Mouse (Mus musculus) gastrocnemius, adult 2 months (tissue): ENCODE results near the gene Emilin2. TPM values are rescaled to one million over a fixed set of nuclear protein-coding genes. Genes with fewer than 3 reads are reported as not detected.
A peak's percentile ranks its signal among the peaks of the same experiment; 100 is the strongest.

Experiments used
- DNase-seq: peaks from one replicate; pipeline ENCODE4 v3.0.0; 2022
- H3K27ac ChIP-seq: fragments of 200-600 bp; 2 replicates; pipeline ENCODE4 v1.8.1; 2022; ENCODE audit warnings: mild to moderate bottlenecking
- H3K4me3 ChIP-seq: fragments of 200-600 bp; 2 replicates; pipeline ENCODE4 v1.8.1; 2022; ENCODE audit warnings: mild to moderate bottlenecking, moderate library complexity
- CTCF ChIP-seq: fragments of 200-600 bp; IDR thresholded peaks from 2 replicates; pipeline ENCODE4 v1.8.1; 2022; ENCODE audit warnings: antibody characterized with exemption, mild to moderate bottlenecking, moderate library complexity
- intact Hi-C: fragments of 180-260 bp; cut with DNase I; formaldehyde crosslinking; loops from one replicate; pipeline ENCODE4 v1.15.1; 2025
- total RNA-seq, 2 experiments: library from RNA; stranded (reverse); gene quantifications; 2 replicates each; pipeline ENCODE4 v1.2.3; 2021

Emilin2 gene
- total RNA-seq, 2 experiments from 2014 or later: 3.9 to 8.6 TPM

DNA sequence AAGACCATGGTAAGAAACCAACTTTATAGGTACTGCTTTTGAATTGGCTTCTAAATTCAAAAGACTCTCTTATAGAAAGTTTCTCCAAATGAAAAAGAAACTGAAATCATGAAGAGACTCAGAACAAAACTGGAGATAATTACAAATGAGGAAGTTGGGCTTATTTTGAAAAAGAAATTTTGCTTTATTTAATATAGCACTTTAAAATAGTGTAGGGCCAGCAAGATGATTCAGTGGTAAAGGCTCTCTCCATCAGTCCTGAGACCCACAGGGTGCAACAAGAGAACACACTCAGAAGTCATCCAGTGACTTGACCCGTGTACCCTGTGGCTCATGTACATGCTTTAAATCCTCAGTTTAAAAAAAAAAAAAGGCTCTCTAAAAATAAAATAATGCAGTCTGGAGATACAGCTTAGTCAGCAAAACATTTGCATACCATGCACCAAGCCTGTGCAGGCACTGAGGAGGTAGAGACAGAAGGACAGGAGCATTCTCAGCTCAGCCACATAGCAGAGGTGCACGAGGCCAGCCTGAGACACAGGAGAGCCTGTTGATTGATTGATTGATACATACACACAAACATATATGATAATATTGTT is 96.4 kb downstream of the Emilin2 start:
- no peak for TF ChIP-seq CTCF
- DNase-seq: no peak
- intact Hi-C loops: no loop called here
- peak overlapping the region; percentile 32; the same call in 1 of the 2 replicates for H3K4me3 ChIP-seq
- no peak overlapping the region for H3K27ac ChIP-seq

DNA sequence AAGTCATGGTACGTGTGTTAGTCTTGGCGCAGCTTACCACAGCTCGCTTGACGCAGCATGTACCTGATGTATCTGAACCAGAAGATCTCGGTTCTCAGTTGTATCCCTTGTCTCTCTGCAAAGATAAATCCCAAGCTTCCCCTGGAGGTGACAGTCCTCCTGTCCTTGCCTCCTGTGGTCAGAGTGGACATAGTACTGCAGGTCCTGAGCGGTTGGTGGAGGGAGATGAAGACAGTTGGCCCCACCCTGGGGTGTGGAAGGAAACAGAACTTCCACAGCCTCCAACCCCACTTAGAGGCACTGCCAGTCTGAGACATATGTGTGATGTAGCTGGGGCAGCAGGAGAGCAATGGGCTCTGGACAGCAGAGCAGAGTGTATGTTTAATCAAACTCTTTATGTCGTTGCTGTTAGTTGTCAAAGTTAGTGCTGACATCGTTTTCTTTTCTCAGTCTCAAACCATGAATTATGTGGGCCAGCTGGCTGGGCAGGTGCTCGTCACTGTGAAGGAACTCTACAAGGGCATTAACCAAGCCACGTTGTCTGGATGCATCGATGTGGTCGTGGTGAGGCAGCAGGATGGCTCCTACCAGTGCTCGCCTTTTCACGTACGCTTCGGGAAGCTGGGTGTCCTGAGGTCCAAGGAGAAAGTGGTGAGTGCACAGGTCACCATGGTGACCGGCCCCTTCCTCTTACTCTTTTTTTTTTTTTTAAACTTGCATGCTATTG is 97.1 kb downstream of the Emilin2 start:
- peak overlapping the region; percentile 32; the same call in 1 of the 2 replicates for H3K4me3 ChIP-seq
- intact Hi-C loops: no loop called here
- H3K27ac ChIP-seq: no peak overlapping the region
- no peak for TF ChIP-seq CTCF
- no peak for DNase-seq

- no peak for TF ChIP-seq CTCF
- Histone ChIP-seq H3K27ac (no peak overlapping the region), H3K4me3 (no peak overlapping the region)
- DNase-seq: no peak
- intact Hi-C loops: no loop called here
These were observed 98.1 kb downstream of the Emilin2 start for GRCm38 (mm10) chr17:71213666-71214065.

DNA sequence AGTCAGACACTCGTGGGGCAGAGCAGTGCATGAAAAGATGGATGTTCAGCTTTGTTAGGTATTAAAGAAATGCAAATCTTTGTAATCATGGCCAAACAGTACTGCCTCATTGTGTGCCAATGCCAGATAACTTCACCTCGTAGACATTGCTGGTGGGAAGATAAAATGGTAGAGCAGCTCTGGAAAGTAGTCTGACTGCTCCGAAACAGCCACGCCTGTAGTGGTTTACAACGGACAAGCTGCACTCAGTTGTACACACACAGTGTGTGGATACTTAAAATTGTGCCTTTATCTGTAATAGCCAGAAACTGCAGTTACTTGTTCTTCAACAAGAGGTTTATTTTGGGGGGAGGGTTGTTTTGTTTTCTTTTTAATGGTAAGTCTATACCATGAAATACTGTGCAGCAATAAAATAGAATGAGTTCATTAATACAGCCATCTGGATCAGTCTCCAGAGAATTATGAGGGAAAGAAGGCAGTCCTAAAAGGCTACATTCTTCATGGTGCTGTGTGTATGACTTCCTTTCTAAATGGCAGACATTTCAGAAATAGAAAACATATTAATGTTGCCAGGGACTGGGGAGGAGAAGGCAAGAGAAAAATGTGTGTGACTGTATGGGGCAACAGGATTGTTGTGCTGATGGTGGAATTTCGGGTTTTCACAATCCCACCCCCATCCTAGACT is 99.7 kb downstream of the Emilin2 start:
- intact Hi-C loops: no loop called here
- H3K27ac ChIP-seq: no peak overlapping the region
- DNase-seq: no peak
- no peak overlapping the region for H3K4me3 ChIP-seq
- TF ChIP-seq CTCF: no peak

DNA sequence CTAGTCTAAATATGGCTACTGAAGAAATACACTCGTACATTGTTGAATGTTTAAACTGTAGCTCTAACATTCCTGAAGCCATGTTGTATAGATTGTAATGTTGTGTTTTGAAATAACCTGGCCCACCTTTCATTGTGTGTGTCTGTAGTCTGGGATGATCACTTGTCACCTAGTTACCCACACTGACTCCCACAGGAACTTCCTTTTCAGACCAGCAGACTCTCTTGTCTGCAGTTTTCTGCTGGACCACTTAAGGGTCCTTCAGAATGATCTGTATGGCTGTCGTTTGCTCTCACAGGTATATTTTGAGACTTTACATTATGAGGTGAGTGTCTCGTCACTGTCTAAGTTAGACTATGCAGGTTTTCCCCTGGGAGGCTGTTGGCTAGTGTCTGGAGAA is 101.8 kb downstream of the Emilin2 start:
- DNase-seq: no peak
- intact Hi-C loops: no loop called here
- H3K27ac ChIP-seq: no peak overlapping the region
- no peak overlapping the region for H3K4me3 ChIP-seq
- TF ChIP-seq CTCF: no peak

DNA sequence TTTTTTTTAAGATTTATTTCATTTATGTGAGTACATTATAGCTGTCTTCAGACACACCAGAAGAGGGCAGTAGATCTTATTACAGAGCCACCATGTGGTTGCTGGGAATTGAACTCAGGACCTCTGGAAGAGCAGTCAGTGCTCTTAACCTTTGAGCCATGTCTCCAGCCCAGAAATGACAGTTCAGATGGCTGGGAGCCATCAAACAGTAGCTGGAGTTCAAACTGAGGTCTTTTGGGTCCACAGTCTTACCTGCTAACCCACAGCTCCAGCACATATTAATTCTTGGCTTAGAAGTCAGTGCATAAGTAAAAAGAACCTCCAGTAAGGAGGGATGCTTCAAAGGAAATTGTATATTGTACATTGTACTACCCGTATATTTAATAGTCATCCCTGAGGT is 102.9 kb downstream of the Emilin2 start:
- TF ChIP-seq CTCF: no peak
- H3K4me3 ChIP-seq: no peak overlapping the region
- H3K27ac ChIP-seq: no peak overlapping the region
- intact Hi-C loops: no loop called here
- no peak for DNase-seq

- Histone ChIP-seq H3K4me3 (no peak overlapping the region), H3K27ac (no peak overlapping the region)
- no peak for TF ChIP-seq CTCF
- intact Hi-C loops: no loop called here
- DNase-seq: no peak
These were observed 103.4 kb downstream of the Emilin2 start for GRCm38 (mm10) chr17:71208376-71208775.

DNA sequence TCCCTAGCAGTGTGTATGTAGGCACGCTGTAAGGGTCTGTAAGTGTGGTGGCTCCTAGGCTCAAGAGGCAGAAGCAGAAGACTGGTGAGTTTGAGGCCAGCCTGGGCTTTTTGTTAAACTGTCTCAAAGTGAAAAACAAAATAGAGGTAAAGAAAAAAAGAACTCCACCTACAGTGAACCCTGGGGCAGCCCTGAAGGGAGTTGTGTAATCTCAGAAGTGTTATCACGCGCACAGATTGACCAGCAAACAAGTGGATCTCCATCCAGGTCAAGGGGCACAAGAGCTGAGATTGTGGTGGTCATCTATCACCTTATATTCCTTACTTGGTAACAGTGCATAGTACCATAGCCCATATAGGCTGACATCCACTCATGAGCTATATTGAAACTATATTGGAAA is 104.5 kb downstream of the Emilin2 start:
- no peak overlapping the region for H3K4me3 ChIP-seq
- intact Hi-C loops: no loop called here
- no peak for DNase-seq
- TF ChIP-seq CTCF: no peak
- no peak overlapping the region for H3K27ac ChIP-seq

GRCm38 (mm10) chr17:71206136-71206893 is 105.5 kb downstream of the Emilin2 start:
- no peak for TF ChIP-seq CTCF
- Histone ChIP-seq H3K4me3 (no peak overlapping the region), H3K27ac (no peak overlapping the region)
- intact Hi-C loops: no loop called here
- no peak for DNase-seq

DNA sequence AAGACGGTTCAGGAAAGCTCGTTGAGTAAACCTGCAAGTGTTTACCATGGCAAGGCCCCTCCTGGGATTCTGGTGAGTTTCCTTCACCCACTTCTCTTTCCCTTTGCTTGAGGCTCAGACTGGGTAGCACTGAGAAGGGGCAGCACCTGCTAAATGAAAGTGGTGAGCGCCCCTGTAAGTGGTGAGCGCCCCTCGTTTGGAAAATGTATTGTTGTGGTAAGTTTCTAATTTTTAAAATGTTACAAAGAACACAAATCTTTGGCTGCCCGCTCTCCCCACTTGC is 107.0 kb downstream of the Emilin2 start:
- intact Hi-C loops: no loop called here
- TF ChIP-seq CTCF: no peak
- DNase-seq: no peak
- H3K27ac ChIP-seq: no peak overlapping the region
- H3K4me3 ChIP-seq: no peak overlapping the region

GRCm38 (mm10) chr17:71203998-71204808 is 107.6 kb downstream of the Emilin2 start:
- no peak for DNase-seq
- H3K4me3 ChIP-seq: no peak overlapping the region
- intact Hi-C loops: no loop called here
- no peak overlapping the region for H3K27ac ChIP-seq
- no peak for TF ChIP-seq CTCF

Other genes starting within 250 kb of the Emilin2 start
- gene Lpin2, start 129.4 kb downstream of the Emilin2 start, total RNA-seq: 1 to 10 TPM; 5.3 to 5.6 TPM
- under 1 TPM; 0.73 to 0.82 TPM for gene Gm4707, start 147.9 kb upstream of the Emilin2 start, total RNA-seq
- 10 to 100 TPM; 11.0 to 12.1 TPM for gene Smchd1, start 163.4 kb upstream of the Emilin2 start, total RNA-seq
- gene Ndc80, start 214.9 kb upstream of the Emilin2 start, total RNA-seq: under 1 TPM in 1 of 2 experiments, not detected in 1; 0.13 TPM
- gene Spdya, start 240.1 kb upstream of the Emilin2 start, total RNA-seq: under 1 TPM; 0.39 to 0.66 TPM